Mouse (Mus musculus): ENCODE measurements around the gene Otop2. TPM values are rescaled to one million over a fixed set of nuclear protein-coding genes. Genes with fewer than 3 reads are reported as not detected.

The Otop2 gene
- polyA plus RNA-seq, 1 experiment from 2014 or later: not detected

- Histone ChIP-seq H3K4me3 (peak overlapping the region; percentile 21), H3K36me3 (replicated peaks) (no peaks in the 10 kb centered on the region), H3K27me3 (replicated peaks; ENCODE audit: low read depth, poor library complexity, severe bottlenecking) (peaks cover 100% of the 10 kb centered on the region), H3K27ac (replicated peaks) (no peak overlapping the region), H3K4me1 (peaks cover 40% of the 10 kb centered on the region), H3K9me3 (no peaks in the 10 kb centered on the region)
- DNase-seq (ENCODE audit: low spot score): peak; percentile 44
- 4% methylated on average over 63 of the region's 63 CpGs for WGBS
Measured at GRCm38 (mm10) chr11:115318245-115319027, 11.5 kb downstream of the Otop2 start.

- H3K4me3 ChIP-seq: no peak overlapping the region
- peaks cover 40% of the 10 kb centered on the region for H3K4me1 ChIP-seq
- H3K36me3 ChIP-seq (replicated peaks): no peaks in the 10 kb centered on the region
- H3K27me3 ChIP-seq (replicated peaks; ENCODE audit: low read depth, poor library complexity, severe bottlenecking): peaks cover 100% of the 10 kb centered on the region
- no peak overlapping the region for H3K27ac ChIP-seq (replicated peaks)
- 7% methylated on average over 18 of the region's 18 CpGs for WGBS
- no peaks in the 10 kb centered on the region for H3K9me3 ChIP-seq
- DNase-seq (ENCODE audit: low spot score): no peak
Measured at GRCm38 (mm10) chr11:115319704-115320383, 12.9 kb downstream of the Otop2 start.

GRCm38 (mm10) chr11:115321906-115322693 is 15.1 kb downstream of the Otop2 start, which contains the start of gene Ush1g:
TSS of gene Ush1g (minus strand) at chr11:115322041.
- H3K4me1 ChIP-seq: peaks cover 40% of the 10 kb centered on the region
- H3K36me3 ChIP-seq (replicated peaks): no peaks in the 10 kb centered on the region
- no peaks in the 10 kb centered on the region for H3K9me3 ChIP-seq
- no peak within 1 kb of the TSS for H3K27ac ChIP-seq (replicated peaks)
- DNase-seq (ENCODE audit: low spot score): peak; percentile 91
- peaks cover 97% of the 10 kb centered on the region for H3K27me3 ChIP-seq (replicated peaks; ENCODE audit: low read depth, poor library complexity, severe bottlenecking)
- H3K4me3 ChIP-seq: peak within 1 kb of the TSS; percentile 28; the same call in 1 of the 2 replicates
- WGBS: 5% methylated on average over 35 of the region's 35 CpGs

- Histone ChIP-seq H3K27me3 (replicated peaks; ENCODE audit: low read depth, poor library complexity, severe bottlenecking) (peaks cover 96% of the 10 kb centered on the region), H3K4me3 (0 out of 2 replicates have a peak overlapping the region, but pooled peaks have one; percentile 18), H3K4me1 (peaks cover 34% of the 10 kb centered on the region), H3K36me3 (replicated peaks) (no peaks in the 10 kb centered on the region), H3K27ac (replicated peaks) (no peak overlapping the region), H3K9me3 (no peaks in the 10 kb centered on the region)
- DNase-seq (ENCODE audit: low spot score): no peak
- 24% methylated on average over 32 of the region's 32 CpGs for WGBS
Measured at GRCm38 (mm10) chr11:115323354-115323753, 16.4 kb downstream of the Otop2 start.

GRCm38 (mm10) chr11:115326730-115327129 is 19.8 kb downstream of the Otop2 start:
- no peak for DNase-seq (ENCODE audit: low spot score)
- WGBS: 77% methylated on average over 7 of the region's 7 CpGs
- Histone ChIP-seq H3K27ac (replicated peaks) (no peak overlapping the region), H3K27me3 (replicated peaks; ENCODE audit: low read depth, poor library complexity, severe bottlenecking) (peaks cover 94% of the 10 kb centered on the region), H3K9me3 (no peaks in the 10 kb centered on the region), H3K4me3 (no peak overlapping the region), H3K4me1 (peaks cover 10% of the 10 kb centered on the region), H3K36me3 (replicated peaks) (no peaks in the 10 kb centered on the region)

GRCm38 (mm10) chr11:115329339-115329738 is 22.4 kb downstream of the Otop2 start:
- Histone ChIP-seq H3K4me1 (peaks cover 8% of the 10 kb centered on the region), H3K27ac (replicated peaks) (no peak overlapping the region), H3K27me3 (replicated peaks; ENCODE audit: low read depth, poor library complexity, severe bottlenecking) (peaks cover 94% of the 10 kb centered on the region), H3K4me3 (no peak overlapping the region), H3K36me3 (replicated peaks) (no peaks in the 10 kb centered on the region), H3K9me3 (no peaks in the 10 kb centered on the region)
- DNase-seq (ENCODE audit: low spot score): no peak
- 68% methylated on average over 15 of the region's 15 CpGs for WGBS

- no peaks in the 10 kb centered on the region for H3K36me3 ChIP-seq (replicated peaks)
- H3K4me3 ChIP-seq: peak within 1 kb of the TSS; percentile 39
- H3K27me3 ChIP-seq (replicated peaks; ENCODE audit: low read depth, poor library complexity, severe bottlenecking): peaks cover 90% of the 10 kb centered on the region
- WGBS: 3% methylated on average over 29 of the region's 29 CpGs
- no peak for DNase-seq (ENCODE audit: low spot score)
- no peaks in the 10 kb centered on the region for H3K9me3 ChIP-seq
- peaks cover 16% of the 10 kb centered on the region for H3K4me1 ChIP-seq
- no peak within 1 kb of the TSS for H3K27ac ChIP-seq (replicated peaks)
Measured at GRCm38 (mm10) chr11:115334531-115334930, 27.6 kb downstream of the Otop2 start, which contains the start of gene Otop3. TSS of gene Otop3 (plus strand) at chr11:115334731.

- Histone ChIP-seq H3K27me3 (replicated peaks; ENCODE audit: low read depth, poor library complexity, severe bottlenecking) (peaks cover 90% of the 10 kb centered on the region), H3K4me3 (no peak overlapping the region), H3K9me3 (no peaks in the 10 kb centered on the region), H3K4me1 (peaks cover 16% of the 10 kb centered on the region), H3K27ac (replicated peaks) (no peak overlapping the region), H3K36me3 (replicated peaks) (no peaks in the 10 kb centered on the region)
- no peak for DNase-seq (ENCODE audit: low spot score)
- whole genome bisulfite sequencing: 63% methylated on average over 12 of the region's 12 CpGs
Measured at GRCm38 (mm10) chr11:115335223-115335622, 28.3 kb downstream of the Otop2 start.

GRCm38 (mm10) chr11:115336115-115336514 is 29.2 kb downstream of the Otop2 start:
- no peak overlapping the region for H3K4me3 ChIP-seq
- DNase-seq (ENCODE audit: low spot score): peak; percentile 57
- no peaks in the 10 kb centered on the region for H3K9me3 ChIP-seq
- 18% methylated on average over 6 of the region's 6 CpGs for WGBS
- peaks cover 16% of the 10 kb centered on the region for H3K4me1 ChIP-seq
- no peak overlapping the region for H3K27ac ChIP-seq (replicated peaks)
- H3K27me3 ChIP-seq (replicated peaks; ENCODE audit: low read depth, poor library complexity, severe bottlenecking): peaks cover 91% of the 10 kb centered on the region
- H3K36me3 ChIP-seq (replicated peaks): no peaks in the 10 kb centered on the region

GRCm38 (mm10) chr11:115337350-115337749 is 30.4 kb downstream of the Otop2 start:
- no peak for DNase-seq (ENCODE audit: low spot score)
- Histone ChIP-seq H3K27me3 (replicated peaks; ENCODE audit: low read depth, poor library complexity, severe bottlenecking) (peaks cover 90% of the 10 kb centered on the region), H3K4me1 (peaks cover 16% of the 10 kb centered on the region), H3K27ac (replicated peaks) (no peak overlapping the region), H3K36me3 (replicated peaks) (no peaks in the 10 kb centered on the region), H3K4me3 (no peak overlapping the region), H3K9me3 (no peaks in the 10 kb centered on the region)
- 58% methylated on average over 3 of the region's 3 CpGs for WGBS

- Histone ChIP-seq H3K4me1 (peaks cover 16% of the 10 kb centered on the region), H3K27ac (replicated peaks) (no peak overlapping the region), H3K4me3 (no peak overlapping the region), H3K9me3 (no peaks in the 10 kb centered on the region), H3K36me3 (replicated peaks) (no peaks in the 10 kb centered on the region), H3K27me3 (replicated peaks; ENCODE audit: low read depth, poor library complexity, severe bottlenecking) (peaks cover 90% of the 10 kb centered on the region)
- 74% methylated on average over 1 of the region's 1 CpGs for WGBS
- DNase-seq (ENCODE audit: low spot score): no peak
Measured at GRCm38 (mm10) chr11:115337826-115338225, 30.9 kb downstream of the Otop2 start.

- Histone ChIP-seq H3K36me3 (replicated peaks) (no peaks in the 10 kb centered on the region), H3K27ac (replicated peaks) (no peak overlapping the region), H3K9me3 (no peaks in the 10 kb centered on the region), H3K4me3 (no peak overlapping the region), H3K4me1 (peaks cover 20% of the 10 kb centered on the region), H3K27me3 (replicated peaks; ENCODE audit: low read depth, poor library complexity, severe bottlenecking) (peaks cover 86% of the 10 kb centered on the region)
- no peak for DNase-seq (ENCODE audit: low spot score)
- WGBS: 73% methylated on average over 2 of the region's 2 CpGs
Measured at GRCm38 (mm10) chr11:115341246-115341645, 34.3 kb downstream of the Otop2 start.
